Mouse (Mus musculus): Measurements from ENCODE around the gene Wwtr1.

DNA sequence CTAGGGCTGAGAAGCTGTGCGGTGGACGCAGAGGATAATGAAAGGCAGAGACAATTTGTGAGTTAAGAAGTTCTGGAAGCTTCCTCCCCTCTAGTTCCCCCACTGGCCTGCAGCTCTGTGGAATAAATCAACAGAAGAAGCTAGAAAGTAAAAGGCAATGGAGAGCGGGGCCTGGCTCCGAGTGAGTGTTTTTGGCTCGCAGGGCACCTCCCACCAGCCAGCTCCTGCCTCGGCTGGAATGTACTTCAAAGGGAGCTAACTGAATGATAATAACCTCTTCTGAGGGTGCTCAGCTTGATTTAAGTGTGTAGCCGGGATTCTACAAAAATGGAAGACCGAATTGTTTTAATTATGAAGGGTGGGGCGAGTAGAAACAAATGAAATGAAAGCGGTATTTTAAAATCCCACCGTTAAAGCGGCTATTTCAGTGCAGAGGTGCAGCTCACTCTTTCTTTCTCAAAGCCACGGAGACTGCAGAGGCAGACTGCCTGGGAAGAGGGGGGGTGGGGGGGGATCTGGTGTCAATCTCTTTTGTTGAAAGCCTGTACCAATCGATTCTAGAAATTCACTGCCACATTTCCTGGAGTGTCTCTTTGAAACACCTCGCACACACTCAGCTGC, 104.6 kb downstream of the Wwtr1 start:
- TF ChIP-seq CTCF (IDR thresholded peaks at IDR 0.05; ENCODE audit: insufficient read depth, low read depth, low read length) (no peak), POLR2A (IDR thresholded peaks at IDR 0.05; ENCODE audit: insufficient read depth, low read depth, low read length) (no peak)
